ENCODE assay signal across 8 mouse cellular contexts in genomic region chr9:31280366-31281010, GRCm38 (mm10). TPM values are rescaled to one million over a fixed set of nuclear protein-coding genes. Genes with fewer than 3 reads are reported as not detected.
DNase-seq lines count a peak whose midpoint lies in the region; ATAC-seq and TF ChIP-seq lines count a peak whose summit lies in the region.

Prdm10 (plus strand) TSS chr9:31280538.

- ATAC-seq in cerebellum, adult (ENCODE audit: insufficient number of reproducible peaks, low FRiP score, low TSS enrichment): peak; percentile 88
- ATAC-seq in forebrain, embryonic 14.5 days: peak; percentile 93
- ATAC-seq in neutrophil, adult 5-6 weeks (ENCODE audit: extremely low read depth, insufficient number of reproducible peaks, low FRiP score, poor library complexity, severe bottlenecking): peak; percentile 79

- H3K9me3 ChIP-seq in ES-Bruce4 (replicated peaks; ENCODE audit: control insufficient read depth, insufficient read depth, low read length, poor library complexity, severe bottlenecking): no peaks in the 10 kb centered on the region
- no peaks in the 10 kb centered on the region for H3K9me3 ChIP-seq in forebrain, embryonic 14.5 days (replicated peaks; ENCODE audit: control insufficient read depth, low read length)

- H3K27me3 ChIP-seq in ES-Bruce4 (ENCODE audit: control insufficient read depth, insufficient read depth, low read length, poor library complexity, severe bottlenecking): no peaks in the 10 kb centered on the region
- H3K27me3 ChIP-seq in forebrain, embryonic 14.5 days (replicated peaks; ENCODE audit: control insufficient read depth, insufficient read depth, low read length): no peaks in the 10 kb centered on the region

- WGBS in forebrain, embryonic 14.5 days: under 1% methylated on average over 37 of the region's 45 CpGs
- WGBS in lung, adult 2 months: 1% methylated on average over 45 of the region's 45 CpGs

- peak within 1 kb of the TSS; percentile 96 for H3K27ac ChIP-seq in ES-Bruce4 (ENCODE audit: insufficient read depth, low read length)
- peak within 1 kb of the TSS; percentile 100 for H3K27ac ChIP-seq in forebrain, embryonic 14.5 days (ENCODE audit: low read depth, low read length)

- TF ChIP-seq EP300 in ES-Bruce4 (IDR thresholded peaks at IDR 0.05; ENCODE audit: insufficient read depth, low read depth, low read length): 0 out of 2 replicates have a peak, but pooled peaks have one; percentile 43

- TF ChIP-seq CTCF in ES-Bruce4 (IDR thresholded peaks at IDR 0.05; ENCODE audit: low read depth, low read length): no peak
- TF ChIP-seq CTCF in lung, adult 2 months (IDR thresholded peaks at IDR 0.05; ENCODE audit: insufficient read depth, low read length): no peak

- H3K4me2 ChIP-seq in forebrain, embryonic 14.5 days (ENCODE audit: low read length): peak within 1 kb of the TSS; percentile 75

- peak within 1 kb of the TSS; percentile 77 for H3K4me3 ChIP-seq in ES-Bruce4 (ENCODE audit: low read depth, low read length)
- H3K4me3 ChIP-seq in forebrain, embryonic 14.5 days (ENCODE audit: low read depth, low read length): peak within 1 kb of the TSS; percentile 85
- H3K4me3 ChIP-seq in lung, adult 2 months (replicated peaks; ENCODE audit: extremely low read depth, low read depth, low read length): peak within 1 kb of the TSS; percentile 97

- peak; percentile 99 for DNase-seq in forebrain, embryonic 14.5 days (ENCODE audit: low spot score)
- DNase-seq in heart, postnatal 14 days: peak; percentile 94 to 95
- DNase-seq in layer of hippocampus, adult 11-12 months (ENCODE audit: low spot score): peak; percentile 97
- DNase-seq in lung, adult 2 months: peak; percentile 96
- DNase-seq in thymus, adult 18-20 months: peak; percentile 84 to 90

- TF ChIP-seq POLR2A in ES-Bruce4 (IDR thresholded peaks at IDR 0.05; ENCODE audit: insufficient read depth, low read length): peak; percentile 32
- TF ChIP-seq POLR2A in lung, adult 2 months (IDR thresholded peaks at IDR 0.05; ENCODE audit: borderline replicate concordance, extremely low read depth, low read depth, low read length): peak; percentile 66; the same call in 1 of the 2 replicates

- no peaks in the 10 kb centered on the region for H3K36me3 ChIP-seq in ES-Bruce4 (ENCODE audit: control insufficient read depth, insufficient read depth, low read length, poor library complexity, severe bottlenecking)
- no peaks in the 10 kb centered on the region for H3K36me3 ChIP-seq in forebrain, embryonic 14.5 days (ENCODE audit: control insufficient read depth, insufficient read depth, low read length)

- intact Hi-C loops in heart, postnatal 14 days (cut with DNase I): loop anchor here (1.0 to 5.0 kb wide), 3 partner anchors 66 to 128 kb away; partner anchors contain the start of gene Aplp2

- peaks cover 3% of the 10 kb centered on the region for H3K4me1 ChIP-seq in ES-Bruce4 (ENCODE audit: control insufficient read depth, insufficient read depth, low read length)
- peaks cover 16% of the 10 kb centered on the region for H3K4me1 ChIP-seq in forebrain, embryonic 14.5 days (ENCODE audit: control insufficient read depth, insufficient read depth, low read length)
- peaks cover 4% of the 10 kb centered on the region for H3K4me1 ChIP-seq in lung, adult 2 months (ENCODE audit: control insufficient read depth, insufficient read depth, low read length)

- peak within 1 kb of the TSS; percentile 99 for H3K9ac ChIP-seq in ES-Bruce4 (ENCODE audit: low read depth, poor library complexity, severe bottlenecking)
- peak within 1 kb of the TSS; percentile 100 for H3K9ac ChIP-seq in forebrain, embryonic 14.5 days (ENCODE audit: low read length)

RNA-seq across cellular contexts. Expression of gene Prdm10, which starts in this region (rescaled TPM):
- 18.0 and 20.7 TPM in 2 replicates for polyA plus RNA-seq in ES-Bruce4 (2011; ENCODE audit: insufficient read depth, insufficient read length, low read depth, missing spikeins)
- polyA plus RNA-seq in forebrain, embryonic 14.5 days (2014; fragmentation: Nextera tagmentation; extraction: Ambion mirVana): 7.3 and 9.7 TPM in 2 replicates
- total RNA-seq in heart, postnatal 14 days (2021): 1 to 10 TPM; 5.4 to 5.5 TPM
- 6.3 and 7.3 TPM in 2 replicates for polyA plus RNA-seq in lung, adult 2 months (2012; rRNA removed)
- total RNA-seq in neutrophil, adult 5-6 weeks (2017): 15.8 and 18.6 TPM in 2 replicates

Comparison
In these comparisons a context has a peak if more than half of its experiments do, and no peak if none do; other contexts are left out.
1. Peak in every context shown above with its lines: DNase-seq, ATAC-seq, H3K4me3 ChIP-seq and H3K27ac ChIP-seq.